Mouse (Mus musculus): ENCODE data around the gene Lpin1. TPM values are rescaled to one million over a fixed set of nuclear protein-coding genes. Genes with fewer than 3 reads are reported as not detected.

Lpin1 gene
- 5.5 and 6.8 TPM in 2 replicates for polyA plus RNA-seq (2015; fragmentation: Nextera tagmentation; extraction: Ambion mirVana)

DNA sequence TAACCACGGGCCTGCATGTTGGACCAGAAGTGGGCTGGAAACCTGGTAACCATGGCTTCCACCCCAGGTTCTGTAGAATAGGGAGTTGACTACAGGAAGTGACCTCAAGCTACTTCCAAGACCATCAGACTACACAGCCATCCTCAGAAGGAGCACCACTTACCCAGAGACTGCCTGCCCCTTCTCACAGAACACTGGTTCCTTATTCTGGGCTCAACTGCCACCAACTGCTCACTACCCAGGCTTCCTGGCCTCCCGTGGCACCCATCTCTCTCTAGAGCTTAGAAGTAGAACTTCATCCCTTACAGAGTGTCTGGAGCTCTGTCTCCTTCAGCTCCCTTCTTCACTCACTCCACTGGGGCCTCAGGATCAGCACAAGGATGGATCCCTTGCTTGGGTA lies at the start of gene Lpin1:
Lpin1 (minus strand) TSS at position 31 of the 400 bp plus-strand sequence.
- Histone ChIP-seq H3K9ac (no peak within 1 kb of the TSS), H3K36me3 (no peaks in the 10 kb centered on the region), H3K4me1 (no peaks in the 10 kb centered on the region), H3K27ac (no peak within 1 kb of the TSS), H3K4me2 (no peak within 1 kb of the TSS), H3K4me3 (replicated peaks) (no peak within 1 kb of the TSS), H3K9me3 (replicated peaks) (no peaks in the 10 kb centered on the region), H3K27me3 (no peaks in the 10 kb centered on the region)
- WGBS = 84% methylated on average over 2 of the region's 2 CpGs
- ATAC-seq (replicated peaks; ENCODE audit: low FRiP score) = no peak

DNA sequence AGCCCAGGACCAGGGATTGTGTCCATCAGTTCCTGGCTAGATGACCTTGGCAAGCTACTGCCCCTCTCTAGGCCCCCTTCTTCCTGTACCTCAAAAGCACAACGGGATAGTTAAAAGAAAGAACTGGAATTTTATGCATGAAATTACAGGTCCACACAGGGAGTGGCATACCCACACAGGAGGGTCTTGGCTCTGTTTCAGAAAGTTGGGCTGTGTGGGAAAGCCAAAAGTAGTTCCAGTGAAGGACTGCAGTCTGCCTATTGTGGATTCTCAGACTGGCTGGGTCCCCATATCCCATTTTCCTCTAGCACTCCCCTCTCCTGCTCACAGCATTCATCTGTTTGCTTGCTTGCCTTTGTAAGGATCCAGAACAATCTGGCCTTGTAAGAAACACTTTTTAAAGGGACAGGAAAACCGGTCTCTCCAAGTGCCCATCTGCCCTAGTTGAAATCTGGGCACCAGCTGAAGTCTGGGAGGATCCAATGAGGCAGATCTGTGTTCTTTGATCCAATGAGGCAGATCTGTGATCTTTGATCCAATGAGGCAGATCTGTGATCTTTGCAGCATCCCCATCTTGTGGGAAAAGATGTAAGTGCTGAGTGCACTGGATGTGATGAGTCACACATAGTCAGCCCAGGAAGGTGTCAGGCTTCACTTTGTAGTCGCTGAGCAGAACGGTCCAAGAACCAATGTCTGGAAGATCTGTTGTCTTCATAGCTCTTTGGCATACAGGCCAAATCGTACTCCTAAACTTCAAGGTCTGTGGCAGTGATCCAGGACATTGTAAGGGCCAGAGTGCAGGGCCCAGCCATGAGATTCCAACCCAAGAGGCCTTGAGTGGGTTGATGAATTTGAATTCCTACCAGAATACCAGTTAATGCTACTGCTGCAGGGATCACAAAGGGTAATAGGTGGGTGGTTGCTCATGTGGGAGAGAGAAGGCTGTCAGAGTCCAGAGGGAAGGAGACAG lies 46.4 kb upstream of the Lpin1 start:
- H3K4me1 ChIP-seq = peaks cover 8% of the 10 kb centered on the region
- ATAC-seq (replicated peaks; ENCODE audit: low FRiP score) = no peak
- no peak overlapping the region for H3K4me2 ChIP-seq
- WGBS = 52% methylated on average over 5 of the region's 5 CpGs
- peaks cover 40% of the 10 kb centered on the region for H3K27me3 ChIP-seq
- no peak overlapping the region for H3K27ac ChIP-seq
- H3K4me3 ChIP-seq (replicated peaks) = no peak overlapping the region
- H3K36me3 ChIP-seq = no peaks in the 10 kb centered on the region
- H3K9me3 ChIP-seq (replicated peaks) = no peaks in the 10 kb centered on the region
- H3K9ac ChIP-seq = no peak overlapping the region

DNA sequence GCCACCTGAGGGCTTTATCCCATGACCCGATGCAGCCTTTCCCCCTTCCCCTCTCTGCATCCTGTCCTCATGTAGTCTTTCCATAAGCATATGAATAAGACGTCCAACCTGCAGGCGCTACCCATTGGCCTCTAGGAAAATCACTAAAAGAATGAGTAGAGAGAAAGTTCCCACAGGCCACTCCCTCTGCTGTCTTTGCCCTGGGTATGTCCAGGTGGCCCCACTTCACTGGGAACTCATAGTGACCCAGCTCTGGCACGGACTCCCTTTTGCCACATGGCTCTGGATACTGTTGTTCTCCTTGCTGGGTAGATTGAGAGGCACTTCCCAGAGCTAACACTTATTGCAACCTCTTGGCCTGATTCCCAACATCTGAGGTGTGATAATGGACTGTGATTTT lies 44.8 kb upstream of the Lpin1 start:
- Histone ChIP-seq H3K9me3 (replicated peaks) (no peaks in the 10 kb centered on the region), H3K4me3 (replicated peaks) (no peak overlapping the region), H3K4me2 (no peak overlapping the region), H3K4me1 (peaks cover 8% of the 10 kb centered on the region), H3K27me3 (peaks cover 49% of the 10 kb centered on the region), H3K27ac (no peak overlapping the region), H3K9ac (no peak overlapping the region), H3K36me3 (no peaks in the 10 kb centered on the region)
- WGBS = 85% methylated on average over 4 of the region's 4 CpGs
- no peak for ATAC-seq (replicated peaks; ENCODE audit: low FRiP score)

DNA sequence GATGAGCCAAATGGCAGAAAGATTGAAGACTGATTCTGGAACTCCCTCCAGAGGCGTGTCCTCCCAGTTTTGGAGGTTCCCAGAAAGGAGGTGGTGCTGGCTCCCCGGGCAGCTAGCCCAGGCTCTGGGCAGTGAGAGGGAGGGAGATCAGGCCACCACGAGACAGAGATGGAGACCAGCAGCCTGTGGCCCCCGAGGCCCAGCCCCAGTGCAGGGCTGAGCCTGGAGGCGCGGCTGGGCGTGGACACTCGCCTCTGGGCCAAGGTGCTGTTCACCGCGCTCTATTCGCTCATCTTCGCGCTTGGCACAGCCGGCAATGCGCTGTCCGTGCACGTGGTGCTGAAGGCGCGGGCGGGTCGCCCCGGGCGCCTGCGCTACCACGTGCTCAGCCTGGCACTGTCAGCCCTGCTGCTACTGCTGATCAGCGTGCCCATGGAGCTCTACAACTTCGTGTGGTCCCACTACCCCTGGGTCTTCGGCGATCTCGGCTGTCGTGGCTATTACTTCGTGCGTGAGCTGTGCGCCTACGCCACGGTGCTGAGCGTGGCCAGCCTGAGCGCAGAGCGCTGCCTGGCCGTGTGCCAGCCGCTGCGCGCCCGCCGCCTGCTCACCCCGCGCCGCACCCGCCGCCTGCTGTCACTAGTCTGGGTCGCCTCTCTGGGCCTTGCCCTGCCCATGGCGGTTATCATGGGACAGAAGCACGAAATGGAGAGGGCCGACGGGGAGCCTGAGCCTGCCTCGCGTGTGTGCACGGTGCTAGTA lies 42.7 kb upstream of the Lpin1 start, which contains the start of gene Ntsr2:
Ntsr2 (plus strand) TSS at position 51 of the 762 bp plus-strand sequence.
- Histone ChIP-seq H3K4me1 (peaks cover 8% of the 10 kb centered on the region), H3K4me3 (replicated peaks) (peak within 1 kb of the TSS; percentile 17), H3K27ac (no peak within 1 kb of the TSS), H3K27me3 (peaks cover 49% of the 10 kb centered on the region), H3K4me2 (peak within 1 kb of the TSS; percentile 55), H3K36me3 (no peaks in the 10 kb centered on the region), H3K9me3 (replicated peaks) (no peaks in the 10 kb centered on the region), H3K9ac (no peak within 1 kb of the TSS)
- WGBS = 6% methylated on average over 58 of the region's 58 CpGs
- ATAC-seq (replicated peaks; ENCODE audit: low FRiP score) = peak; percentile 89

DNA sequence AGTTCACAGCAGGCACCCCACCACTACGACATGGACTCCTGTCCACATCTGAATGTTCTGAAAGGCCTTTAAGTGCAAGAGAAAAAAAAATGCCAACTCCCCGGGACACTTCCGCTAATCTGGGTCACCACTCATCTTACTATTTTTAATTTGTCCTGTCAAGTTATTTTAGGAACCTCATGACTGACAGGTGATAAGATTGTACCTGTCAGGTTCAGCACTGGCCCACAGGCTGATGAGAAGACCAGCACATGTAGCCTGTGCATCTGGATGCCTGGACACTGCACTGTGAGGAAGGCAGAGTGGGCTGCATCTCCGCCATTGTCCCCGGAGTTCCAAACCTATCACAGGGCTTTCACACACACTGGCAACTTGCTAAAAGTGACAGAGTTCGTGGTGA lies 39.1 kb upstream of the Lpin1 start:
- WGBS = 82% methylated on average over 6 of the region's 6 CpGs
- H3K4me2 ChIP-seq = no peak overlapping the region
- no peak overlapping the region for H3K4me3 ChIP-seq (replicated peaks)
- H3K27ac ChIP-seq = no peak overlapping the region
- no peak for ATAC-seq (replicated peaks; ENCODE audit: low FRiP score)
- H3K9me3 ChIP-seq (replicated peaks) = no peaks in the 10 kb centered on the region
- no peaks in the 10 kb centered on the region for H3K36me3 ChIP-seq
- H3K9ac ChIP-seq = no peak overlapping the region
- peaks cover 36% of the 10 kb centered on the region for H3K27me3 ChIP-seq
- peaks cover 8% of the 10 kb centered on the region for H3K4me1 ChIP-seq

DNA sequence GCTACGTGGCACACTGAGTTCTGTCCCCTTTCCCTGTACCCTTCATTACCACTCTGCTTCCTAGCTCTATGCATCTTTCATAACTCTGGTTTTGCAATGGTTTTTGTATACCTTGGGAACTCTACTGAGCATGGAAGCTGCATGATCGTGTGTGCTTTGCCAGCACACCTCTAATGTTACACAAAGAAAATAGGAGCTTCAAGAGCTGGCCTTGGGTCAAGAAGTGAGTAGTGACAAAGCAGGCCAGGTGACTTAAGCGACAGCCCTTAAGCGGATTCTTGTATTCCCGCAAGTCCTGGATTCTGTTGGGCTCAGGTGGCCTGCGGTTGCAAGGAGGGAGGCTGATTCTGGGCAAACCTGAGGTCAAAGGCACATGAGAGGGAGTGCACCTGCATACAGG lies 37.5 kb upstream of the Lpin1 start:
- no peak overlapping the region for H3K4me3 ChIP-seq (replicated peaks)
- no peaks in the 10 kb centered on the region for H3K36me3 ChIP-seq
- ATAC-seq (replicated peaks; ENCODE audit: low FRiP score) = no peak
- no peaks in the 10 kb centered on the region for H3K9me3 ChIP-seq (replicated peaks)
- no peak overlapping the region for H3K4me2 ChIP-seq
- WGBS = 82% methylated on average over 6 of the region's 6 CpGs
- H3K4me1 ChIP-seq = peaks cover 5% of the 10 kb centered on the region
- H3K27me3 ChIP-seq = peaks cover 20% of the 10 kb centered on the region
- no peak overlapping the region for H3K9ac ChIP-seq
- no peak overlapping the region for H3K27ac ChIP-seq

DNA sequence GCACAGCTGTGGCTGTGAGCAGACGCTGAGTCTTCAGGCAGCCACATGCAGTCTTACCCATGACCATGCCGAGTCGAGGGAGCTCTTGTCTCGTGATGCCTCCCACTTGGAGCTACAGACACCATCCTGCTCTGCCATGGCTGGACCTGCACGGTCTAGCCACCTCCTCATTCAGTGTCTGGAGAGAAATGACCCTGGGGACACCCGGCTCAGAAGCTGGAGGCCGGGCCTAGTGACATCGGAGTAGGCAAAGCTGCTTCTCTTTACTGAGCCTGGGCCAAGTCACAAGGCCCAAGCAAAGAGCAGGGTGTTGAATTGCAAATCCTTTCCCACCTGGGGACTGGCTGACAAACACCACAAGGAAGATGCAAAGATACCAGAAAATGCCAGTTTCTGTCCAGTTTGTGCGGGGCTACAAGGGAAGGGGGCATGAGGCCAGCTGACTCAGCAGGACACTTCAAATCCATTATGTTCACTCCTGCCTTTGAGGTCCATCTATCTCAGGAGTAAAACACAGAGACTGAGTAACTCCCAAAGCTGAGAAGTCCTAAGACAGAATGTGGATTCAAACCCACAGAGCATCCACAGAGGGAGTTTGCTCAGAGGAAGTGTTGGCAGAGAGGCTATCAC lies 36.1 kb upstream of the Lpin1 start:
- Histone ChIP-seq H3K9me3 (replicated peaks) (no peaks in the 10 kb centered on the region), H3K27me3 (peaks cover 7% of the 10 kb centered on the region; the same call in 1 of the 2 replicates), H3K4me3 (replicated peaks) (no peak overlapping the region), H3K27ac (no peak overlapping the region), H3K9ac (no peak overlapping the region), H3K36me3 (no peaks in the 10 kb centered on the region), H3K4me2 (no peak overlapping the region), H3K4me1 (0 out of 2 replicates have a peak, but pooled peaks cover 4% of the 10 kb centered on the region)
- no peak for ATAC-seq (replicated peaks; ENCODE audit: low FRiP score)
- WGBS = 53% methylated on average over 9 of the region's 9 CpGs

DNA sequence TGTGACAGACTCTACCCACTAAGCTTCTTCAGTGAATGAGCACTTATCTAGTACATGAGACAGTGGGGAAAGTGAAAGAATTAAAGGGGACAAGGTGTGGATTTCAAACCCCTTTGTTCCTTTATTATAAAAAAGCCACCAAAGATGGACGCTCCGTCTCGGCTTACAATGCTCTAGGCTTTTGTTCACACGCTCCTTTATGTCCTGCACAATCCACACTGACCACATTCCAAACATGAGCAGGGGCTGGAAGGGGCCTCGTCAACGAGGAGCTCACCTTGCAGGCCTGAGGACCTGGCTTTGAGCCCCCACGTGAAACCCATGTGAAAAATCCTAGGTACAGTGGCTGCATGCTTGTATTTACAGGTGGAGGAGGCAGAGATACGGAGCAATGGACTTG lies 33.9 kb upstream of the Lpin1 start:
- Histone ChIP-seq H3K4me1 (0 out of 2 replicates have a peak, but pooled peaks cover 4% of the 10 kb centered on the region), H3K27ac (no peak overlapping the region), H3K4me3 (replicated peaks) (no peak overlapping the region), H3K4me2 (no peak overlapping the region), H3K9me3 (replicated peaks) (no peaks in the 10 kb centered on the region), H3K9ac (no peak overlapping the region), H3K27me3 (no peaks in the 10 kb centered on the region), H3K36me3 (no peaks in the 10 kb centered on the region)
- 56% methylated on average over 8 of the region's 8 CpGs for WGBS
- no peak for ATAC-seq (replicated peaks; ENCODE audit: low FRiP score)

DNA sequence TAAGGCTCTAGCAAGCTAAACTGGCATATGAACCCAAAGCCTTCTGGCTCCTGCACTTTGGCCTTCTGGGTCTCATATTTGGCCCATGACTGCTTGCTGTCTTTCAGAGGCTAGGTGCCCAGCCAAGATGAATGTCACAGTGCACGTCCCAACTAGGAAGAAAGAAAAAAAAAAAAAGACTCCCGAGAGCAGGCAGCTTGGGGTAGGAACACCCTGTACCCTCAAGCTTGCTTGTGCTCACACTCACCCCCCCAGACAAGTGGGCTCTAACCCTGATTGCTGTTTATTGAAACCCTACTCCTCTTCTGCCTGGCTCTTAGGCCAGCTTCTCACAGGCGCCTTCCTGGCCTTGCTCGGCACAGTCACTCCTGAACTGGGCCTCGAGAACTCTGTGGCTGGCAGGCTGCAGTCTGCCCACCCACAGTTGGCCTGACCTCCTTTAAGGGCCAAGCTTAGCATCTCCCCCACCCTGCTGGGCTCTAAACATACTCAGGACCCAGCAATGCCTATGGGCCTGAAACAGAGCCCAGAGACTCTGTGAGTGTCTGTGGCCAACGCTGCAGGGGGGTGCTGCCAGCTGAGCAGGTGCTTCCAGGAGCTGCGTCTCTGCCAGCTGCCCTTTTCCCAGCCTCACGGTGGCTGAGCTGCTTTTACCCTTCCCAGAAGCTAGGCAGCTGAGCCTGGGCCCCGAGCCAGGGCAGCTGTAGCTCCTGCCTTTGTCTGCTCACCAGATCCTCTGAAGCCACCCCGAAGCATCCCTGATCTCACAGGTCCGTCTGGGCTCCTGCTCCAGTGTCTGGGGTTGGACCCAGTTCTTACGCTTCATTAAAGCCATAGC lies 33.0 kb upstream of the Lpin1 start:
- H3K4me1 ChIP-seq = 0 out of 2 replicates have a peak, but pooled peaks cover 4% of the 10 kb centered on the region
- ATAC-seq (replicated peaks; ENCODE audit: low FRiP score) = no peak

DNA sequence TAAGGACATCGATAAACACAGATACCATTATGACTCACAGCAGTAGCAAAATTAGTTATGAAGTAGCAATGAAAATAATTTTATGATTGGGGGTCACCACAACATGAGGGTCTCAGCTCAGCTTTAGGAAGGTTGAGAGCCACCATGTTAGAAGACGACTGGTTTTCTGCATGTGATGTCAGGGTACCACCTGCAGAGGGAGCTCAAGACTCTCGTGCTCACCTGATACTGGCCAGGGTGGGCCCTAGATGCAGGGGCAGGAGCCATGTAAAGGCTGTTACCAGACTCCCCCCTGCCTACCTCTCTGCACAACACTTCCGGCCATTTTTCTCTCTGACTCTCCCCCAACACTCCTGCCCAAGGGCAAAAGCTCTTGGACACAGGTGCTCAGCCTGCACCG lies 31.2 kb upstream of the Lpin1 start:
- Histone ChIP-seq H3K4me1 (0 out of 2 replicates have a peak, but pooled peaks cover 4% of the 10 kb centered on the region), H3K9ac (no peak overlapping the region)

More for the DNA sequence above, 33.0 kb upstream of the Lpin1 start:
- Histone ChIP-seq H3K9me3 (replicated peaks) (no peaks in the 10 kb centered on the region), H3K4me3 (replicated peaks) (no peak overlapping the region), H3K36me3 (no peaks in the 10 kb centered on the region), H3K27me3 (no peaks in the 10 kb centered on the region), H3K4me2 (no peak overlapping the region), H3K9ac (no peak overlapping the region), H3K27ac (no peak overlapping the region)
- 55% methylated on average over 12 of the region's 12 CpGs for WGBS

DNA sequence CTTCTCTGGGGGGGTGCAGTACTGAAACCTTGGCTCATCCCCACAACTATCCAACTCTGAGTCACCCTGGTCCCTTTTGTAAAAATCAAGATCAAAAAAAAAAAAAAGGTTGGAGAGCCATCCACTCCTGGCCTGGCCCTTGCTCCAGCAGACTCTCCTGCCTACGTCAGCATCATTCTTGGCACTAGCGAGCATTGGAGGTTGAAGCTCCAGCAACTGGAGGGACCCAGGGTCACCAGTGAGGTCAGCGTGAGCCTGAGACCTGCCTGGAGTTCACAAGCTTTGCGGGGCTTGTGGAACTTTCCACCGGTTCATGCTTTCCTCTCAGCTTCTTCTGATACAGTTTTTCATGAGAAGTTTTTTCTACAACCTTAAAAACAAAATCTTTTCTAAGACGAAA lies 29.3 kb upstream of the Lpin1 start:
- WGBS = 84% methylated on average over 6 of the region's 6 CpGs
- no peak overlapping the region for H3K4me3 ChIP-seq (replicated peaks)
- H3K4me2 ChIP-seq = no peak overlapping the region
- no peaks in the 10 kb centered on the region for H3K36me3 ChIP-seq
- H3K4me1 ChIP-seq = 0 out of 2 replicates have a peak, but pooled peaks cover 4% of the 10 kb centered on the region
- no peaks in the 10 kb centered on the region for H3K27me3 ChIP-seq
- no peak for ATAC-seq (replicated peaks; ENCODE audit: low FRiP score)
- no peak overlapping the region for H3K9ac ChIP-seq
- no peak overlapping the region for H3K27ac ChIP-seq
- H3K9me3 ChIP-seq (replicated peaks) = no peaks in the 10 kb centered on the region

More for the DNA sequence above, 31.2 kb upstream of the Lpin1 start:
- no peak overlapping the region for H3K4me2 ChIP-seq
- WGBS = 53% methylated on average over 5 of the region's 5 CpGs
- no peak for ATAC-seq (replicated peaks; ENCODE audit: low FRiP score)
- no peaks in the 10 kb centered on the region for H3K27me3 ChIP-seq
- H3K4me3 ChIP-seq (replicated peaks) = no peak overlapping the region
- H3K36me3 ChIP-seq = no peaks in the 10 kb centered on the region
- H3K27ac ChIP-seq = no peak overlapping the region
- H3K9me3 ChIP-seq (replicated peaks) = no peaks in the 10 kb centered on the region
